Mouse (Mus musculus) neural tube, embryonic 14.5 days (tissue): ENCODE results near the gene Cyb5d2. TPM values are rescaled to one million over a fixed set of nuclear protein-coding genes. Genes with fewer than 3 reads are reported as not detected.

Experiments used
- ATAC-seq: fragments of 200-750 bp; cut with Nextera tagmentation; 2 replicates; pipeline ENCODE4 v1.8.0; 2017; ENCODE audit warnings: low read depth, mild to moderate bottlenecking, moderate TSS enrichment, moderate library complexity
- H3K27ac ChIP-seq: fragments of 300-500 bp; sonication (generic); 2 replicates; pipeline ENCODE4 v1.5.1; 2014; ENCODE audit warnings: low read depth, mild to moderate bottlenecking, control low read depth, low read length, moderate library complexity, mixed read lengths
- H3K27me3 ChIP-seq: fragments of 300-500 bp; sonication (generic); 2 replicates; pipeline ENCODE4 v1.6.1; 2014; ENCODE audit warnings: low read length; ENCODE audit not compliant: control insufficient read depth, insufficient read depth
- H3K36me3 ChIP-seq: fragments of 300-500 bp; sonication (generic); 2 replicates; pipeline ENCODE4 v1.6.1; 2014; ENCODE audit warnings: low read length, mixed read lengths; ENCODE audit not compliant: control insufficient read depth, insufficient read depth
- H3K4me1 ChIP-seq: fragments of 300-500 bp; sonication (generic); 2 replicates; pipeline ENCODE4 v1.6.1; 2014; ENCODE audit warnings: low read length; ENCODE audit not compliant: control insufficient read depth, insufficient read depth
- H3K4me2 ChIP-seq: fragments of 300-500 bp; sonication (generic); 2 replicates; pipeline ENCODE4 v1.6.1; 2014; ENCODE audit warnings: mild to moderate bottlenecking, low read depth, low read length, control low read depth
- H3K4me3 ChIP-seq: fragments of 300-500 bp; sonication (generic); 2 replicates; pipeline ENCODE4 v1.5.1; 2014; ENCODE audit warnings: low read depth, low read length, control low read depth, mixed read lengths
- H3K9ac ChIP-seq: fragments of 300-500 bp; sonication (generic); replicated peaks from 2 replicates; pipeline ENCODE4 v1.6.1; 2014; ENCODE audit warnings: low read depth, mild to moderate bottlenecking, control low read depth, low read length, mixed read lengths
- H3K9me3 ChIP-seq: fragments of 300-500 bp; sonication (generic); 2 replicates; pipeline ENCODE4 v1.6.1; 2016; ENCODE audit warnings: low read length; ENCODE audit not compliant: control insufficient read depth
- WGBS: fragments of 180-500 bp; shearing (Covaris S2); extraction: QIAGEN DNeasy Blood & Tissue Kit; methylation state at CpG from one replicate; pipeline ENCODE4 v1.1.7; 2014; 5-methylcytosine and 5-hydroxymethylcytosine counted together
- polyA plus RNA-seq: library from polyadenylated mRNA; unstranded; fragments of >200 nt; fragmentation: Nextera tagmentation; extraction: Ambion mirVana; gene quantifications from 2 replicates; pipeline ENCODE4 v1.2.1, GENCODE M21; 2014

The Cyb5d2 gene
- polyA plus RNA-seq, 1 experiment from 2014 or later: 8.9 TPM

- no peaks in the 10 kb centered on the region for H3K4me1 ChIP-seq
- no peak for ATAC-seq
- H3K4me3 ChIP-seq: no peak overlapping the region
- peaks cover 38% of the 10 kb centered on the region for H3K36me3 ChIP-seq
- 85% methylated on average over 4 of the region's 4 CpGs for WGBS
- no peak overlapping the region for H3K9ac ChIP-seq
- no peaks in the 10 kb centered on the region for H3K9me3 ChIP-seq
- H3K4me2 ChIP-seq: no peak overlapping the region
- no peak overlapping the region for H3K27ac ChIP-seq
- H3K27me3 ChIP-seq: no peaks in the 10 kb centered on the region
Observed at GRCm38 (mm10) chr11:72734840-72735518, 61.0 kb downstream of the Cyb5d2 start.

- no peak overlapping the region for H3K27ac ChIP-seq
- H3K4me1 ChIP-seq: no peaks in the 10 kb centered on the region
- H3K36me3 ChIP-seq: peaks cover 46% of the 10 kb centered on the region
- H3K27me3 ChIP-seq: no peaks in the 10 kb centered on the region
- H3K4me3 ChIP-seq: no peak overlapping the region
- no peak overlapping the region for H3K4me2 ChIP-seq
- H3K9me3 ChIP-seq: no peaks in the 10 kb centered on the region
- H3K9ac ChIP-seq: no peak overlapping the region
- 92% methylated on average over 3 of the region's 3 CpGs for WGBS
- ATAC-seq: no peak
Observed at GRCm38 (mm10) chr11:72733736-72734135, 62.2 kb downstream of the Cyb5d2 start.

Other genes with a start within 250 kb of the Cyb5d2 start
- 0.11 TPM in 1 of 2 replicates, not detected in the other for gene Spns3, start 245.6 kb downstream of the Cyb5d2 start, polyA plus RNA-seq
- 90.0 and 109 TPM in 2 replicates for gene Ube2g1, start 188.9 kb downstream of the Cyb5d2 start, polyA plus RNA-seq
- 31.2 and 36.1 TPM in 2 replicates for gene Ankfy1, start 106.1 kb downstream of the Cyb5d2 start, polyA plus RNA-seq
- gene Zzef1, start 84 bp upstream of the Cyb5d2 start, polyA plus RNA-seq: 20.5 and 21.6 TPM in 2 replicates
- gene Atp2a3, start 165.0 kb upstream of the Cyb5d2 start, polyA plus RNA-seq: 0.70 and 1.1 TPM in 2 replicates
- gene P2rx1, start 203.0 kb upstream of the Cyb5d2 start, polyA plus RNA-seq: 0.29 and 0.75 TPM in 2 replicates
- 14.0 and 20.4 TPM in 2 replicates for gene Camkk1, start 222.9 kb upstream of the Cyb5d2 start, polyA plus RNA-seq